Mouse (Mus musculus): ENCODE results near the gene Map1s. TPM values are rescaled to one million over a fixed set of nuclear protein-coding genes. Genes with fewer than 3 reads are reported as not detected.

Map1s gene
- total RNA-seq, 4 experiments from 2014 or later = 89.4 to 101 (median 91.1) TPM

- no peak for DNase-seq (ENCODE audit: low spot score in 2 of 2)
These were observed 7.0 kb upstream of the Map1s start for GRCm38 (mm10) chr8:70898661-70899198.

DNA sequence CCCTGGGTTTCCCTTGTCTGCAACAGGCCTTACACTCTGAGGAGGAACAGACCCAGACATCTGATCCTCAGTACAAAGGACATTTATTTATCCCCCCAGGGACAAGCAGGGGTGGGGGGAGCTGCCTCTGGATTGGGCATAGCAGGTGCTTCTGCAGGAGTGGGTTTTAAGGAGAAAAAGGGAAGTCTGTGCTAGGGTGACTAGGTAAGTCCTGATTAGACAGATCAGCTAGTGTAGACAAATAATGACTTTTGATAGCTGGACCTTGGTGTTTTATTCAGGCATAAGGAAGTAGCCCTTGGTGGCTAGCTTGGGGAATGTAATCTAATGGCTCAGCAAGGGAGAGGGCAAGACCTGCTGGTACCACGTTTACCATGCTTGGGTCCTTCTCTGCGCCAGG is 6.5 kb upstream of the Map1s start:
- no peak for DNase-seq (ENCODE audit: low spot score in 2 of 2)

DNA sequence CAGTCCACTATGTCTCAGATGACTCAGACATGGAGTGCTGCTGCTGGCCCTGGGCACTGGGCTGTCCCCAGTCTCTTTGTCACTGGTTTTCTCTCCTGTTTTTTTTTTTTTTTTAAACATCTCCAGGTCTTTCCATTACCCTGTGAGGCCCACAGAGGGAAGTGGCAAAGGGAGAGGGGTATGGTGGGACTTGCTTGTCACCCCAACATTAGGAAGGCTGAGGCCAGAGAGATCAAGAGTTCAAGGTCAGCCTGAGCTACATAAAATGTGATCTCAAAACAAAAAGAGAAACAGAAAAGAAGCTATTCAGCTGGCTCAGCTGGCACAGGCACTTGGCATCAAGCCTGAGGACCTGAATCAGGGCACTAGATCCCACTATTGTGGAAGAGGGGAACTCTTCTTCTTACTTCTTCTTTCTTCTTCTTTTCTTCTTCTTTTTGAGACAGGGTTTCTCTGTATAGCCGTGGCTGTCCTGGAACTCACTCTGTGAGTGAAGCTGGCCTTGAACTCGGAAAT is 4.8 kb upstream of the Map1s start:
- no peak for DNase-seq (ENCODE audit: low spot score in 2 of 2)

DNA sequence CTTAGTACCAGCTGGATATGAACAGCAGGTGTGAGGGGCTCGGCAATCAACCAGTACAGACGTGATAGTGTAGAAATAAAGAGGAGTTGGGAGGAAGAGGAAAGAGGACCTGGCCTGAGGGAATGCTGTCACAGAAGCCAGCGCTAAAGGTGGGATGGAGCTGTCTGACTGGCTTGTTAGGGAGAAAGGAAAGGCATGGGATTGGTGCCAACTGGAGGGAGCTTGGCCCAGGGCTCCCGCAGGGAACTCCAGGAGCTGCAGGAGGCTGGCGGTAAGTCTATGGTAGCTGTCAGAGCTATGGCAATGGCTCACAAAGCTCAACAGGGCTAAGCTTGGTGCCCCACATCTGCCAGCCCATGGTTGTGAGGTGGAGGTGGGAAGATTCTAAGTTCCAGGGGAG is 3.5 kb upstream of the Map1s start:
- DNase-seq (ENCODE audit: low spot score in 2 of 2) = no peak

DNA sequence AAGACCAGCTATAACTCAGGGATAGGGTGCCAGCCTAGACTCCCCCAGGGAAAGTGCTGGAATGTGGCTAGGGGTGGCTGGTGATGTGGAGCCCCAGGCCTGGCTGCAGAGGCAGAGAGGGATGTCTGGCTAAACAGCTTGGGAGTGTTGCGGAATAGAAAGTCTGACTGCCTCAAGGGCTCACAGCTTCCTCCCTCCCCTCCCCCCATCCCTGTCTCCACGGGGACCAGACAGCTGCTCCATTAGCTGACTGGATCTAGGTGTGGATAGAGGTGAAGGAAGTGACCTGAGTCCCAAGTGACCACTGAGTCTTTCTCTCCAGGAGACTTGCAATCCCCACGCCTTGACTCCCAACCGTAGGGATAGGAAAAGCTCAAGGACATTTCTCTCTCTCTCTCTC is 2.6 kb upstream of the Map1s start:
- no peak for DNase-seq (ENCODE audit: low spot score in 2 of 2)

DNA sequence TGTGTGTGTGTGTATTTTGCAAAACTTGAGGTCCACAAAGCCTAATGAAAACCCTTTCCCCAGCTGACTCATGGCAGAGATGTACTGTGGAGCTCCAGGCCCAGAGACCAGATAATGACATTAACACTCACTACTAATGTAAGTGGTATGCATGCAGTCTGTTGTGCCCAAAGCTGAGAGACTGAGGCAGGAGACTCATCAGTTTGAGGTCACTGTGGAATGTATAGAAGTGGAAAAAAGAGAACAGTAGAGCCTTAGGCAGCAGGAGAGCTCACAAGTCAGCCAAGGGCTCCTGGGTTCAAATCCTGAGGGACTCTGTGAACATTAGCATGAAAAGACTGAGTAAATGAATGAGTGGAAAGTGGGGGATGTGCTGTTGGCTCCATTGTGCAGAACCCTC is 2.1 kb upstream of the Map1s start:
- no peak for DNase-seq (ENCODE audit: low spot score in 2 of 2)

GRCm38 (mm10) chr8:70904532-70904931 is 1.2 kb upstream of the Map1s start:
- DNase-seq (ENCODE audit: low spot score in 2 of 2) = no peak

DNA sequence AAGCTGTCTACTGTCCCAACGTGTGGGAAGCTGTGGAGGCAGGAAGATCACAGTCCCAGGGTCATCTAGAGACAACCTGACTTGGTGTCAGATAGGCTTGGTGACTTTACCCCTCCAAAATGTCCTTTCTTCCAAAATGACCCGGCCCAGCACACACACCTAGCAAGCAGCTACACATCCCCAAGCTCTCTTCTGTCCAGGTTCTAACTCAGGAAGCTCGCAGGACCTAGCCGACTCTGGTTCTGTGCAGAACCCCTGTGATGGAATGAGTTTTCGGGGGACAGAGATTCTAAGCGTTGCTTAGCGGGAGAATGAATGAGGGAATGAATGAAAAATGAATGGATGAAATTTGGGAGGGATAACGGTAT is 285 bp upstream of the Map1s start:
- DNase-seq (ENCODE audit: low spot score in 2 of 2) = no peak

GRCm38 (mm10) chr8:70907518-70907917 is 1.8 kb downstream of the Map1s start:
- DNase-seq (ENCODE audit: low spot score in 2 of 2) = no peak

GRCm38 (mm10) chr8:70911596-70911995 is 5.9 kb downstream of the Map1s start:
- no peak for DNase-seq (ENCODE audit: low spot score in 2 of 2)

DNA sequence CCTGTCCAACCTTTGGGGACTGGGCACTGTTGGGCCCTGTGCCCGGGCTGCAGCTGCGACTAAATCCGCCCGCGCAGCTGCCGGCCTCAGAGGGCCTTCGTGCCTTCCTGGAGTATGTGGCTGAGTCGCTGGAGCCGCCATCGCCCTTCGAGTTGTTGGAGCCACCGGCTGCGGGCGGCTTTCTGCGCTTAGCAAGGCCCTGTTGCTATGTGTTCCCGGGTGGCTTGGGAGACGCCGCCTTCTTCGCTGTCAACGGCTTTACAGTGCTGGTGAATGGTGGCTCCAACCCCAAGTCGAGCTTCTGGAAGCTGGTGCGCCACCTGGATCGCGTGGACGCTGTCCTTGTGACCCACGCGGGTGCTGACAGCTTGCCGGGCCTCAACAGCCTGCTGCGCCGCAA is 7.2 kb downstream of the Map1s start:
- no peak for DNase-seq (ENCODE audit: low spot score in 2 of 2)

GRCm38 (mm10) chr8:70913523-70913922 is 7.8 kb downstream of the Map1s start:
- DNase-seq (ENCODE audit: low spot score in 2 of 2) = no peak

DNA sequence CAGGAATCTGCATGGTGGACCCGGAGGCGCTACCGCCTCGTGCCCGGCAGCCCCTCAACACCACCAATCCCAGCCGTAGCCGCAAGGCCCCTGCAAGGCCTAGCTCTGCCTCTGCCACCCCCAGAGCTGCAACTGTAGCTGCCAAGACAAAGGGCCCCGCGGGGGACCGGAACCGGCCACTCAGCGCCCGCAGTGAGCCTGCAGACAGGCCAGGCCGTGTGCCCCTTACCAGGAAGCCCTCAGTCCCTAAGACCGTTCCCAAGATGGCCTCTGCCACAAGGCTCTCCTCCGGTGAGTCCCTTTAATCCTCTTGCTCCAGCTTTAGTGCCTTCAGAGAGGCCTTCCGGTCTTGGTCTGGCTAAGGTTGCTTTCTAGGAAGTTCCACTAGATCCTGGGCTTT is 9.0 kb downstream of the Map1s start:
- DNase-seq (ENCODE audit: low spot score in 2 of 2) = no peak

- no peak for DNase-seq (ENCODE audit: low spot score in 2 of 2)
These were observed 14.6 kb downstream of the Map1s start for GRCm38 (mm10) chr8:70920049-70920922.

DNA sequence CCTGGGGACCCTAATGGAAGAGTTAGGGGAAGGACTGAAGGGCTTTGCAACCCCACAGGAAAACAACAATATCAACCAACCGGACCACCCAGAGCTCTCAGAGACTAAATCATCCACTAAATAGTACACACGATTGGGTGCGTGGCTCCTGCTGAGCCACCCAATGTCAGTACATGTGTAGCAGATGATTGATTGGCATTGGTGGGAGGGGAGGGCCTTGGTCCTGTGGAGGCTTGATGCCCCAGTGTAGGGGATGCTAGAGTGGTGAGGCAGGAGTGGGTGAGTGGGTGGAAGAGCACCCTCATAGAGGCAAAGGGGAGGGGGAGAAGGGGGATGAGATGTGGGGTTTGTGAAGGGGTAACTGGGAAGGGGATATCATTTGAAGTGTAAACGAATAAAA is 18.4 kb downstream of the Map1s start:
- DNase-seq (ENCODE audit: low spot score in 2 of 2) = no peak

- no peak for DNase-seq (ENCODE audit: low spot score in 2 of 2)
These were observed 20.0 kb downstream of the Map1s start for GRCm38 (mm10) chr8:70925754-70926153.

- DNase-seq (ENCODE audit: low spot score in 2 of 2) = no peak
These were observed 20.7 kb downstream of the Map1s start for GRCm38 (mm10) chr8:70926396-70926795.

- no peak for DNase-seq (ENCODE audit: low spot score in 2 of 2)
These were observed 22.4 kb downstream of the Map1s start for GRCm38 (mm10) chr8:70928096-70928495.

DNA sequence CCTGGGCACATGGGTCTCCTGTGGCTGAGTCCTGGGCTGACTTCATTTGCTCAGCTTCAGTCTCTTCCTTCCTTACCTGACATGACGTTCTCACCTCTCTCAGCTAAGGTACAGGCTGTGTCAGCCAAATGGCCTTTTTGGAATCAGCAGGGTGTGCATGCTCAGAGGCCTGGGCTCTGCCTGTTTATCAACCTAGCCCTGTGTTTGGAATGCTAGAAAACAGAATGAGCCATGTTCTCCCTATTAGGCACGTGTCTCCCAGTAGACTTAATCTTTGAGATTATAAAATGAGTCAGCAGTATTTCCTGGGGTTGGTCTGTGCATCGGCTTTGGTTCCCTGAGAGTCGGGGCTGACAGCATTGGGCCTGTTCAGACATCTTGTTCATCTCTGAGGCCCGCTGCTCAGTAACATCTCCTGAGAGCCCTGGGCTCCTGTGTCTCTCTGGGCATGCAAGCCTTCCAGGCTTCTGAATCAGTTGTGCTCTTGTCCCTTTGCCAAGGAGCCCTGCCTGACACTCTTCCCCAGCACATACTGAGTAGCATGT is 23.1 kb downstream of the Map1s start:
- no peak for DNase-seq (ENCODE audit: low spot score in 2 of 2)

DNA sequence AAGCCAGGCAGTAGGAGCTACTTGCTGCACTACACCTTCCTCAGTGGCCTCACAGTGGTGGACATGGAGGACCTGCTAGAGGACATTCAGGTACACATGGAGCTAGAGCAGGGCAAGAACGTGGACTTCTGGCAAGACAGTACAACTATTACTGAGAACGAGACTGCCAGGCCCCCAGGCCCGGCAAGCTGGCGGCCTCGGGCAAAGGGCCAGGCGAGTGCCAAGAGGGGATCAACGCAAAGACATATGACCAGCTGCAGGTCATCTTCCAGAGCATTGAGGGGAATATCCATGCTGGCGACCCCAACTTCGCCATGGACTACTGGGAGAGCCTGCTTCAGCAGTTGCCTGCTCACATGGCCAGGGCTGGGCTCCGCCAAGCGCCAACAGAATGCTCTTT is 26.0 kb downstream of the Map1s start:
- DNase-seq (ENCODE audit: low spot score in 2 of 2) = no peak

DNA sequence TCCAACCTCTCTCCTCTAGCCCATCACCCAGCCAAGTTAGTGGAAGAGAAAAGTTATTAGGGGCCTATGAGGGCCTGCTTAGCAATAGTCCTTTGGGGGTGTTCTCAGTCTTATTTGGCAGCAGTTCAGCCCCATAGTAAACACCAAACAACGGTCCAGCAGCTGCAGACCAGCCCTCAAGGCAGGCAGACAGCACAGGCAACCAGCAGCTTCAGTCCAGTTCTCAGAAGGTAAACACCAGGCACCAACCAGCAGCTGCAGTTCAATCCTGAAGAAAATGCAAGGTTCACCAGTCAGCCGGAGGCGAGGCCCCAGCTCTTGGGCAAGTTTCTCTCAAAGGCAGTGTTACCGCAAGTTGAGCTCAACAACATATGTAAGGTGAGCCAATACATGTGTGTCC is 27.3 kb downstream of the Map1s start:
- no peak for DNase-seq (ENCODE audit: low spot score in 2 of 2)

- DNase-seq (ENCODE audit: low spot score in 2 of 2) = no peak
These were observed 29.1 kb downstream of the Map1s start for GRCm38 (mm10) chr8:70934786-70935185.

- no peak for DNase-seq (ENCODE audit: low spot score in 2 of 2)
These were observed 31.5 kb downstream of the Map1s start for GRCm38 (mm10) chr8:70937200-70937599.
